Mouse (Mus musculus) midbrain, embryonic 15.5 days (tissue): ENCODE measurements at regions not wholly inside any gene's neighbourhood (a gene's known extent, or its start where the extent isn't known, plus 50 kb on each side); places are given as distances from the start of the nearest gene placed in this dataset.

Experiments
- ATAC-seq: fragments of 200-750 bp; cut with Nextera tagmentation; replicated peaks from 2 replicates; pipeline ENCODE4 v1.8.0; 2017; ENCODE audit warnings: moderate TSS enrichment
- H3K27ac ChIP-seq: fragments of 300-500 bp; sonication (generic); 2 replicates; pipeline ENCODE4 v1.5.1; 2015; ENCODE audit warnings: mild to moderate bottlenecking, inconsistent platforms
- H3K27me3 ChIP-seq: fragments of 300-500 bp; sonication (generic); replicated peaks from 2 replicates; pipeline ENCODE4 v1.6.1; 2015; ENCODE audit warnings: inconsistent platforms
- H3K36me3 ChIP-seq: fragments of 300-500 bp; sonication (generic); replicated peaks from 2 replicates; pipeline ENCODE4 v1.6.1; 2015; ENCODE audit warnings: inconsistent platforms
- H3K4me1 ChIP-seq: fragments of 300-500 bp; sonication (generic); 2 replicates; pipeline ENCODE4 v1.6.1; 2015; ENCODE audit warnings: inconsistent platforms
- H3K4me2 ChIP-seq: fragments of 300-500 bp; sonication (generic); 2 replicates; pipeline ENCODE4 v1.6.1; 2015; ENCODE audit warnings: inconsistent platforms, mild to moderate bottlenecking, moderate library complexity
- H3K4me3 ChIP-seq: fragments of 300-500 bp; sonication (generic); 2 replicates; pipeline ENCODE4 v1.5.1; 2015; ENCODE audit warnings: mild to moderate bottlenecking, inconsistent platforms
- H3K9ac ChIP-seq: fragments of 300-500 bp; sonication (generic); 2 replicates; pipeline ENCODE4 v1.6.1; 2015; ENCODE audit warnings: mild to moderate bottlenecking, inconsistent platforms
- H3K9me3 ChIP-seq: fragments of 300-500 bp; sonication (generic); 2 replicates; pipeline ENCODE4 v1.6.1; 2016; ENCODE audit warnings: inconsistent platforms
- WGBS: fragments of 180-500 bp; shearing (Covaris S2); methylation state at CpG from one replicate; pipeline ENCODE4 v1.1.7; 2015; ENCODE audit warnings: mixed read lengths; 5-methylcytosine and 5-hydroxymethylcytosine counted together

GRCm38 (mm10) chr10:92455195-92455594, 267.0 kb downstream of the Nedd1 start:
- no peak for ATAC-seq
- no peaks in the 10 kb centered on the region for H3K36me3 ChIP-seq
- no peaks in the 10 kb centered on the region for H3K9me3 ChIP-seq
- no peak overlapping the region for H3K4me3 ChIP-seq
- 97% methylated on average over 1 of the region's 1 CpGs for WGBS
- H3K4me2 ChIP-seq: no peak overlapping the region
- no peaks in the 10 kb centered on the region; the same call in 1 of the 2 replicates for H3K4me1 ChIP-seq
- H3K9ac ChIP-seq: no peak overlapping the region
- H3K27me3 ChIP-seq: no peaks in the 10 kb centered on the region
- no peak overlapping the region for H3K27ac ChIP-seq

GRCm38 (mm10) chr10:92453550-92453949, 268.7 kb downstream of the Nedd1 start:
- Histone ChIP-seq H3K4me1 (no peaks in the 10 kb centered on the region; the same call in 1 of the 2 replicates), H3K4me3 (no peak overlapping the region), H3K27ac (no peak overlapping the region), H3K4me2 (no peak overlapping the region), H3K9ac (no peak overlapping the region), H3K9me3 (no peaks in the 10 kb centered on the region), H3K36me3 (no peaks in the 10 kb centered on the region), H3K27me3 (no peaks in the 10 kb centered on the region)
- 78% methylated on average over 5 of the region's 5 CpGs for WGBS
- ATAC-seq: no peak

GRCm38 (mm10) chr10:92445957-92446356, 276.3 kb downstream of the Nedd1 start:
- H3K9ac ChIP-seq: no peak overlapping the region
- no peaks in the 10 kb centered on the region for H3K9me3 ChIP-seq
- 46% methylated on average over 2 of the region's 2 CpGs for WGBS
- no peaks in the 10 kb centered on the region for H3K36me3 ChIP-seq
- H3K27me3 ChIP-seq: no peaks in the 10 kb centered on the region
- no peak overlapping the region for H3K4me2 ChIP-seq
- no peaks in the 10 kb centered on the region; the same call in 1 of the 2 replicates for H3K4me1 ChIP-seq
- no peak for ATAC-seq
- no peak overlapping the region for H3K27ac ChIP-seq
- H3K4me3 ChIP-seq: no peak overlapping the region

- H3K27ac ChIP-seq: peak overlapping the region; percentile 50; the same call in 1 of the 2 replicates
- 16% methylated on average over 8 of the region's 8 CpGs for WGBS
- H3K9me3 ChIP-seq: no peaks in the 10 kb centered on the region
- H3K4me2 ChIP-seq: no peak overlapping the region
- no peaks in the 10 kb centered on the region for H3K36me3 ChIP-seq
- H3K4me3 ChIP-seq: no peak overlapping the region
- no peak; the same call in 1 of the 2 replicates for ATAC-seq
- no peaks in the 10 kb centered on the region for H3K27me3 ChIP-seq
- H3K4me1 ChIP-seq: peaks cover 11% of the 10 kb centered on the region; the same call in 1 of the 2 replicates
- no peak overlapping the region for H3K9ac ChIP-seq
These were observed 283.4 kb downstream of the Nedd1 start for GRCm38 (mm10) chr10:92438621-92439394.

- Histone ChIP-seq H3K36me3 (no peaks in the 10 kb centered on the region), H3K9me3 (no peaks in the 10 kb centered on the region), H3K4me3 (no peak overlapping the region), H3K4me2 (no peak overlapping the region), H3K27me3 (no peaks in the 10 kb centered on the region), H3K9ac (no peak overlapping the region), H3K27ac (no peak overlapping the region), H3K4me1 (peaks cover 18% of the 10 kb centered on the region; the same call in 1 of the 2 replicates)
- WGBS: 41% methylated on average over 7 of the region's 7 CpGs
- no peak for ATAC-seq
These were observed 293.0 kb downstream of the Nedd1 start for GRCm38 (mm10) chr10:92429256-92429655.

- WGBS: 8% methylated on average over 4 of the region's 4 CpGs
- Histone ChIP-seq H3K9me3 (no peaks in the 10 kb centered on the region), H3K27me3 (no peaks in the 10 kb centered on the region), H3K4me2 (no peak overlapping the region), H3K4me3 (no peak overlapping the region), H3K4me1 (peaks cover 18% of the 10 kb centered on the region; the same call in 1 of the 2 replicates), H3K27ac (peak overlapping the region; percentile 51; the same call in 1 of the 2 replicates), H3K36me3 (no peaks in the 10 kb centered on the region), H3K9ac (no peak overlapping the region)
- no peak for ATAC-seq
These were observed 294.2 kb downstream of the Nedd1 start for GRCm38 (mm10) chr10:92428026-92428425.

GRCm38 (mm10) chr10:92426443-92426842, 295.8 kb downstream of the Nedd1 start:
- 0 out of 2 replicates have a peak, but pooled peaks have one; percentile 45 for ATAC-seq
- no peak overlapping the region for H3K27ac ChIP-seq
- H3K4me2 ChIP-seq: no peak overlapping the region

GRCm38 (mm10) chr10:92412737-92413136, 309.5 kb downstream of the Nedd1 start:
- H3K4me1 ChIP-seq: no peaks in the 10 kb centered on the region
- H3K9me3 ChIP-seq: no peaks in the 10 kb centered on the region
- no peak for ATAC-seq
- H3K9ac ChIP-seq: no peak overlapping the region
- no peak overlapping the region for H3K4me2 ChIP-seq
- no peaks in the 10 kb centered on the region for H3K36me3 ChIP-seq
- no peak overlapping the region for H3K4me3 ChIP-seq
- WGBS: 89% methylated on average over 7 of the region's 7 CpGs
- no peak overlapping the region for H3K27ac ChIP-seq
- no peaks in the 10 kb centered on the region for H3K27me3 ChIP-seq

More at GRCm38 (mm10) chr10:92426443-92426842, 295.8 kb downstream of the Nedd1 start:
- Histone ChIP-seq H3K9ac (no peak overlapping the region), H3K4me1 (peaks cover 18% of the 10 kb centered on the region; the same call in 1 of the 2 replicates), H3K36me3 (no peaks in the 10 kb centered on the region), H3K27me3 (no peaks in the 10 kb centered on the region), H3K9me3 (no peaks in the 10 kb centered on the region), H3K4me3 (no peak overlapping the region)
- WGBS: 41% methylated on average over 6 of the region's 6 CpGs

- Histone ChIP-seq H3K9ac (no peak overlapping the region), H3K27me3 (no peaks in the 10 kb centered on the region), H3K4me2 (no peak overlapping the region), H3K4me3 (no peak overlapping the region), H3K27ac (no peak overlapping the region), H3K9me3 (no peaks in the 10 kb centered on the region), H3K4me1 (no peaks in the 10 kb centered on the region), H3K36me3 (no peaks in the 10 kb centered on the region)
- no peak for ATAC-seq
- WGBS: 43% methylated on average over 5 of the region's 5 CpGs
These were observed 311.4 kb downstream of the Nedd1 start for GRCm38 (mm10) chr10:92410813-92411325.

GRCm38 (mm10) chr10:92404697-92405293, 317.4 kb downstream of the Nedd1 start:
- no peak for ATAC-seq
- 0 out of 2 replicates have a peak overlapping the region, but pooled peaks have one; percentile 13 for H3K9ac ChIP-seq
- H3K4me1 ChIP-seq: no peaks in the 10 kb centered on the region
- H3K4me3 ChIP-seq: peak overlapping the region; percentile 17; the same call in 1 of the 2 replicates
- H3K27me3 ChIP-seq: no peaks in the 10 kb centered on the region
- no peaks in the 10 kb centered on the region for H3K36me3 ChIP-seq
- H3K9me3 ChIP-seq: no peaks in the 10 kb centered on the region
- 0 out of 2 replicates have a peak overlapping the region, but pooled peaks have one; percentile 20 for H3K27ac ChIP-seq
- WGBS: 31% methylated on average over 15 of the region's 15 CpGs
- H3K4me2 ChIP-seq: peak overlapping the region; percentile 39

- H3K9ac ChIP-seq: no peak overlapping the region
- no peak overlapping the region for H3K27ac ChIP-seq
- no peaks in the 10 kb centered on the region for H3K27me3 ChIP-seq
- ATAC-seq: no peak
- 66% methylated on average over 5 of the region's 5 CpGs for WGBS
- no peaks in the 10 kb centered on the region for H3K9me3 ChIP-seq
- no peak overlapping the region for H3K4me2 ChIP-seq
- H3K4me3 ChIP-seq: no peak overlapping the region
- H3K4me1 ChIP-seq: no peaks in the 10 kb centered on the region
- H3K36me3 ChIP-seq: no peaks in the 10 kb centered on the region
These were observed 321.6 kb downstream of the Nedd1 start for GRCm38 (mm10) chr10:92400587-92401090.

- no peak overlapping the region for H3K4me2 ChIP-seq
These were observed 333.0 kb downstream of the Nedd1 start for GRCm38 (mm10) chr10:92389176-92389732.

More at GRCm38 (mm10) chr10:92389176-92389732, 333.0 kb downstream of the Nedd1 start:
- Histone ChIP-seq H3K36me3 (no peaks in the 10 kb centered on the region), H3K9me3 (no peaks in the 10 kb centered on the region), H3K27me3 (no peaks in the 10 kb centered on the region), H3K4me3 (no peak overlapping the region), H3K9ac (no peak overlapping the region), H3K4me1 (peaks cover 5% of the 10 kb centered on the region), H3K27ac (0 out of 2 replicates have a peak overlapping the region, but pooled peaks have one; percentile 48)
- ATAC-seq: no peak
- WGBS: 33% methylated on average over 7 of the region's 7 CpGs
